Mouse (Mus musculus) MEL (cell line): ENCODE data around the gene Aunip. TPM values are rescaled to one million over a fixed set of nuclear protein-coding genes. Genes with fewer than 3 reads are reported as not detected.
A peak's percentile ranks its signal among the peaks of the same experiment; 100 is the strongest.

Experiments used
- DNase-seq: peaks from one replicate; pipeline ENCODE4 v3.0.0; 2011; ENCODE audit warnings: low read depth, low spot score
- H3K27ac ChIP-seq: 2 replicates; pipeline ENCODE4 v1.5.1; 2012; ENCODE audit warnings: low read depth, mild to moderate bottlenecking, control low read depth, low read length, moderate library complexity; ENCODE audit not compliant: control insufficient read depth
- H3K27me3 ChIP-seq, 2 experiments: fragments of 150-350 bp in 1 of 2; sonication (generic) in 1 of 2; 2 replicates each; pipeline ENCODE4 v1.6.1; 2012; ENCODE audit warnings: low read length in 2 of 2, mild to moderate bottlenecking in 2 of 2, improper control_type of control experiment in 1 of 2, moderate library complexity in 1 of 2; ENCODE audit not compliant: insufficient read depth in 2 of 2, control insufficient read depth in 1 of 2
- H3K36me3 ChIP-seq, 2 experiments: 2 replicates each; pipeline ENCODE4 v1.6.1; 2012 to 2014; ENCODE audit warnings: low read length in 2 of 2, improper control_type of control experiment in 1 of 2, inconsistent platforms in 1 of 2, mild to moderate bottlenecking in 1 of 2; ENCODE audit not compliant: insufficient read depth in 2 of 2, control insufficient read depth in 1 of 2
- H3K4me1 ChIP-seq, 2 experiments: fragments of 150-350 bp in 1 of 2; sonication (generic) in 1 of 2; 2 replicates each; pipeline ENCODE4 v1.6.1; 2012; ENCODE audit warnings: low read length in 2 of 2, improper control_type of control experiment in 1 of 2, mild to moderate bottlenecking in 1 of 2; ENCODE audit not compliant: insufficient read depth in 2 of 2, control insufficient read depth in 1 of 2
- H3K4me3 ChIP-seq, 2 experiments: fragments of 150-350 bp in 1 of 2; sonication (generic) in 1 of 2; 2 replicates each; pipeline ENCODE4 v1.5.1; 2012; ENCODE audit warnings: low read depth in 2 of 2, low read length in 2 of 2, mild to moderate bottlenecking in 2 of 2, moderate library complexity in 2 of 2, control low read depth in 1 of 2, improper control_type of control experiment in 1 of 2; ENCODE audit not compliant: control insufficient read depth in 1 of 2, insufficient read depth in 1 of 2
- H3K79me2 ChIP-seq: 2 replicates; pipeline ENCODE4 v1.6.1; 2012; ENCODE audit warnings: mild to moderate bottlenecking, low read length, moderate library complexity; ENCODE audit not compliant: control insufficient read depth, poor library complexity, insufficient read depth
- H3K9ac ChIP-seq: 2 replicates; pipeline ENCODE4 v1.6.1; 2012; ENCODE audit warnings: low read depth, mild to moderate bottlenecking, control low read depth, low read length, moderate library complexity; ENCODE audit not compliant: control insufficient read depth, poor library complexity, severe bottlenecking
- H3K9me3 ChIP-seq: fragments of 150-350 bp; sonication (generic); replicated peaks from 2 replicates; pipeline ENCODE4 v1.6.1; 2012; ENCODE audit warnings: mild to moderate bottlenecking, low read length, improper control_type of control experiment, moderate library complexity; ENCODE audit not compliant: insufficient read depth
- BHLHE40 ChIP-seq: IDR thresholded peaks from 2 replicates; pipeline ENCODE4 v1.6.1; 2012; ENCODE audit warnings: low read depth, mild to moderate bottlenecking, inconsistent platforms, low read length, improper control_type of control experiment, borderline replicate concordance
- CHD1 ChIP-seq: IDR thresholded peaks from 2 replicates; pipeline ENCODE4 v1.6.1; 2012; ENCODE audit warnings: low read depth, mild to moderate bottlenecking, inconsistent platforms, low read length, improper control_type of control experiment
- E2F4 ChIP-seq: IDR thresholded peaks from 2 replicates; pipeline ENCODE4 v1.6.1; 2011; ENCODE audit warnings: low read depth, low read length, improper control_type of control experiment, borderline replicate concordance
- ELF1 ChIP-seq: IDR thresholded peaks from 2 replicates; pipeline ENCODE4 v1.6.1; 2014; ENCODE audit warnings: low read depth, mild to moderate bottlenecking, inconsistent platforms, low read length, improper control_type of control experiment, moderate library complexity
- EP300 ChIP-seq, 2 experiments: IDR thresholded peaks; 2 replicates each; pipeline ENCODE4 v1.6.1; 2011; ENCODE audit warnings: improper control_type of control experiment in 2 of 2, low read length in 2 of 2, low read depth in 1 of 2, mild to moderate bottlenecking in 1 of 2
- ETS1 ChIP-seq: IDR thresholded peaks from 2 replicates; pipeline ENCODE4 v1.6.1; 2012; ENCODE audit warnings: low read depth, mild to moderate bottlenecking, inconsistent platforms, low read length, improper control_type of control experiment, moderate library complexity
- GATA1 ChIP-seq: IDR thresholded peaks from 2 replicates; pipeline ENCODE4 v1.6.1; 2011; ENCODE audit warnings: low read depth, low read length, improper control_type of control experiment
- HCFC1 ChIP-seq: IDR thresholded peaks from 2 replicates; pipeline ENCODE4 v1.6.1; 2012; ENCODE audit warnings: low read depth, mild to moderate bottlenecking, inconsistent platforms, low read length, improper control_type of control experiment, moderate library complexity
- KAT2A ChIP-seq: conservative IDR thresholded peaks from 2 replicates; pipeline ENCODE4 v1.6.1; 2012; ENCODE audit warnings: low read depth, low read length, improper control_type of control experiment, inconsistent platforms
- MAFK ChIP-seq: IDR thresholded peaks from 2 replicates; pipeline ENCODE4 v1.6.1; 2011; ENCODE audit warnings: low read depth, mild to moderate bottlenecking, low read length, improper control_type of control experiment, borderline replicate concordance
- MAX ChIP-seq: IDR thresholded peaks from 2 replicates; pipeline ENCODE4 v1.6.1; 2011; ENCODE audit warnings: low read length, improper control_type of control experiment
- MAZ ChIP-seq: IDR thresholded peaks from 2 replicates; pipeline ENCODE4 v1.6.1; 2012; ENCODE audit warnings: low read depth, mild to moderate bottlenecking, inconsistent platforms, low read length, improper control_type of control experiment
- MEF2A ChIP-seq: IDR thresholded peaks from 2 replicates; pipeline ENCODE4 v1.6.1; 2014; ENCODE audit warnings: low read depth, mild to moderate bottlenecking, inconsistent platforms, low read length, improper control_type of control experiment; ENCODE audit not compliant: poor library complexity, insufficient replicate concordance, severe bottlenecking; ENCODE audit errors: extremely low read depth
- MXI1 ChIP-seq: IDR thresholded peaks from 2 replicates; pipeline ENCODE4 v1.6.1; 2011; ENCODE audit warnings: mild to moderate bottlenecking, low read depth, low read length, improper control_type of control experiment
- MYB ChIP-seq: IDR thresholded peaks from 2 replicates; pipeline ENCODE4 v1.6.1; 2011; ENCODE audit warnings: mild to moderate bottlenecking, low read depth, low read length, improper control_type of control experiment
- MYC ChIP-seq: IDR thresholded peaks from 2 replicates; pipeline ENCODE4 v1.6.1; 2011; ENCODE audit warnings: low read depth, mild to moderate bottlenecking, low read length, improper control_type of control experiment, moderate library complexity
- NELFE ChIP-seq: IDR thresholded peaks from 2 replicates; pipeline ENCODE4 v1.6.1; 2011; ENCODE audit warnings: low read depth, low read length, improper control_type of control experiment
- NRF1 ChIP-seq: IDR thresholded peaks from 2 replicates; pipeline ENCODE4 v1.6.1; 2014; ENCODE audit warnings: low read depth, mild to moderate bottlenecking, inconsistent platforms, low read length, improper control_type of control experiment, moderate library complexity; ENCODE audit not compliant: poor library complexity, insufficient read depth, severe bottlenecking
- POLR2AphosphoS2 ChIP-seq: IDR thresholded peaks from 2 replicates; pipeline ENCODE4 v1.6.1; 2011; ENCODE audit warnings: low read length, improper control_type of control experiment
- SMC3 ChIP-seq: IDR thresholded peaks from 2 replicates; pipeline ENCODE4 v1.6.1; 2011; ENCODE audit warnings: low read depth, low read length, improper control_type of control experiment
- TAL1 ChIP-seq: IDR thresholded peaks from 2 replicates; pipeline ENCODE4 v1.6.1; 2012; ENCODE audit warnings: mild to moderate bottlenecking, inconsistent platforms, low read length, moderate library complexity, mixed read lengths
- TBP ChIP-seq: IDR thresholded peaks from 2 replicates; pipeline ENCODE4 v1.8.0; 2011; ENCODE audit warnings: low read depth, low read length, improper control_type of control experiment
- TCF12 ChIP-seq: IDR thresholded peaks from 2 replicates; pipeline ENCODE4 v1.6.1; 2014; ENCODE audit warnings: low read depth, mild to moderate bottlenecking, inconsistent platforms, low read length, improper control_type of control experiment, moderate library complexity
- UBTF ChIP-seq: IDR thresholded peaks from 2 replicates; pipeline ENCODE4 v1.6.1; 2012; ENCODE audit warnings: low read depth, mild to moderate bottlenecking, inconsistent platforms, low read length, improper control_type of control experiment, moderate library complexity, borderline replicate concordance; ENCODE audit not compliant: insufficient read depth
- USF1 ChIP-seq: IDR thresholded peaks from 2 replicates; pipeline ENCODE4 v1.6.1; 2014; ENCODE audit warnings: low read depth, mild to moderate bottlenecking, inconsistent platforms, low read length, improper control_type of control experiment, moderate library complexity
- ZKSCAN1 ChIP-seq: IDR thresholded peaks from 2 replicates; pipeline ENCODE4 v1.6.1; 2012; ENCODE audit warnings: low read depth, mild to moderate bottlenecking, inconsistent platforms, low read length, improper control_type of control experiment, moderate library complexity
- ZMIZ1 ChIP-seq: IDR thresholded peaks from 2 replicates; pipeline ENCODE4 v1.6.1; 2012; ENCODE audit warnings: low read depth, mild to moderate bottlenecking, inconsistent platforms, low read length, improper control_type of control experiment, moderate library complexity
- polyA plus RNA-seq, 2 experiments: library from polyadenylated mRNA; stranded (reverse) in 1 of 2; unstranded in 1 of 2; fragments of >175 nt in 1 of 2; fragments of >200 nt in 1 of 2; gene quantifications; 2 replicates each; pipeline versions ENCODE4 v1.2.1 to v1.2.4; 2012; ENCODE audit warnings: low replicate concordance in 2 of 2, low read depth in 1 of 2; ENCODE audit not compliant: insufficient read length in 2 of 2, insufficient read depth in 1 of 2, missing spikeins in 1 of 2
- total RNA-seq: library from RNA; depleted of rRNA; stranded (reverse); fragments of 300-350 nt; gene quantifications from 2 replicates; pipeline ENCODE4 v1.2.3, GENCODE M21; 2012

Aunip gene
- total and polyA plus RNA-seq, 3 experiments: 14.9 to 20.6 TPM; not detected in 1

DNA sequence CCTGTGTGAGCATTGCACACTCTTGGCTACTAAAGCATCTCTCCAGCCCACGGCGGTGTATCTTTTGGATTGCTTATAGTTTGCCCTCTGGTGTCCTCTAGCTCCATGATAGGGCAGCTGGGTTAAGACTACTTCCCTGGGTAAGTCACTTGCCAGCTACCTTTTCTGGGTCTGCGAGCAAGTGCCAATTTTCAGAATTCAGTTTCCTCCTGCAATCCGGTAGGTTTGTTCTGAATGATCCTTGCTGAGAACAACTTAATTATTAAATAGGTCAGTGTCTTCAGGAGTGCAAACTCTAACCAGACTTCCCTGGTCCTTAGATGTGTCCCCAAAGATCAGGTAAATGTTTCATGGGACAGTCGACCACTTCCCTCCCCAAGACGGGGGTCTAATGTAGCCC lies 9.7 kb upstream of the Aunip start (continued):
- TF ChIP-seq MXI1 (no peak), MAX (no peak), MYB (no peak)

DNA sequence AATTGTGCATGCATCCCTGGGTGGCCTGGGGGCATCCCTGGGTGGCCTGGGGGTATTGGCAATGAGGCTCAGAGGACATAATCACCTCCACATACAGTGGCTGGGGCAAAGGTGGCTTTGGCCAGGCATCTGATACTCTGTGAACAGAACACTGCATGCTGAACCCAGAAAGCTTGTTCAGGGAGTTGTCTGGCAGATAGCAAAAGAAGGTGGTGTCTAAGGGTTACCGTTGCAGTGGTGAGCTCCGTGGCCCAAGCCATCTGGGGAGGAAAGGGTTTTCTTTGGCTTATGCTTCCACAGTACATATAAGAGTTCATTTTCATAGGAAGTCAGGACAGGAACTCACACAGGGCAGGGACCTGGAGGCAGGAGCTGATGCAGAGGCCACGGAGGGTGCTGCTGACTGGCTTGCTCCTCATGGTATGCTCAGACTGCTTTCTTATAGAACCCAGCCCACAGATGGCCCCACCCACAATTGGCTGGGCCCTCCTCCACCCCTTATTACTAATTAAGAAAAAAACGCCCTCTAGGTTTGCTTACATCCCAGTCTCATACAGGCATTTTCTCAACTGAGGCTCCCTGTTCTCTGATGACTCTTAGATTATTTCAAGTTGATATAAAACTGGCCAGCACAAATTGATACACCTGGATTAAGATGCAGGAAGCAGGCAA lies 7.0 kb upstream of the Aunip start:
- peak; percentile 47 for DNase-seq
- Histone ChIP-seq H3K27ac (no peak overlapping the region), H3K36me3 (peaks cover 0 to 10% of the 10 kb centered on the region in 2 experiments; a peak in 2 of 4 replicates)

DNA sequence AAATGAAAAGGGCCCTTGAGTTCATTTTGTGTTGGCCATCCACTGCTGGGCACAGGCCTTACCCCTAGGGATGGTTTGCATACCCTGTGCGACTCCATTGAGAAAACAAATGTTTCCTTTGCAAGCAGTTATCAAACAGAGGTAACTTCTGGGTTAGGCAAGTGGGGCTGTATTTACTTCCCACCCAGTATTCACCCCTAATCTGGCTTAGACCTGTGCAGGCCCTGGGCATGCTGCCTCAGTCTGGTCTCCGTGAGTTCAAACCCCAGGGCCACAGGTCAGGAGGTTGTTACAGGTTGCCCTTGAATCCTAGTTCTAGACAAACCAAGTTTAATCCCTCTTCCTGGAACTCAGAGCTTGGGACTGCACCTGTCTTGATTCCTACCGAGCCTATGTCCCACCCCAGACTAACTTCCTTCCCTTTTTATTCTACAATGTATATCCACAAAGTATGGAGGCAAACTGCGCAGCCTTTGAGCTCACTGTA lies 5.5 kb upstream of the Aunip start:
- DNase-seq: peak; percentile 66
- Histone ChIP-seq H3K9ac (peak overlapping the region; percentile 29), H3K4me1 (peaks cover 5 to 24% of the 10 kb centered on the region in 2 experiments), H3K27me3 (no peaks in the 10 kb centered on the region), H3K36me3 (peaks cover 0 to 10% of the 10 kb centered on the region in 2 experiments; a peak in 2 of 4 replicates), H3K4me3 (peak overlapping the region; percentile 20 to 31; a peak in 3 of 4 replicates), H3K9me3 (no peaks in the 10 kb centered on the region), H3K27ac (peak overlapping the region; percentile 81), H3K79me2 (no peaks in the 10 kb centered on the region)
- TF ChIP-seq ELF1 (no peak), MAX (no peak), MXI1 (no peak), NRF1 (0 out of 2 replicates have a peak, but pooled peaks have one; percentile 15), POLR2AphosphoS2 (no peak), MAFK (no peak), KAT2A (no peak), NELFE (no peak), ZKSCAN1 (no peak), MYC (no peak), GATA1 (peak; percentile 19; the same call in 1 of the 2 replicates), EP300 (IDR thresholded peaks at IDR 0.05; ENCODE audit: low read depth in 1 of 2, low read length in 2 of 2) (peak; percentile 27 to 44; a peak in 1 of 4 replicates), BHLHE40 (no peak), UBTF (no peak), MEF2A (no peak), MAZ (no peak), ETS1 (0 out of 2 replicates have a peak, but pooled peaks have one; percentile 20), CHD1 (0 out of 2 replicates have a peak, but pooled peaks have one; percentile 63), SMC3 (no peak), TCF12 (peak; percentile 48; the same call in 1 of the 2 replicates), HCFC1 (no peak), TBP (no peak), E2F4 (no peak), ZMIZ1 (no peak), TAL1 (peak; percentile 76), USF1 (no peak)

More for the DNA sequence above, 7.0 kb upstream of the Aunip start:
- Histone ChIP-seq H3K4me1 (peaks cover 5 to 26% of the 10 kb centered on the region in 2 experiments), H3K9ac (no peak overlapping the region), H3K4me3 (no peak overlapping the region), H3K27me3 (no peaks in the 10 kb centered on the region), H3K9me3 (no peaks in the 10 kb centered on the region), H3K79me2 (no peaks in the 10 kb centered on the region)
- no peak for TF ChIP-seq MAX
